Mouse (Mus musculus) layer of hippocampus, postnatal 14 days (tissue): ENCODE results near the gene Tspan18. TPM values are rescaled to one million over a fixed set of nuclear protein-coding genes. Genes with fewer than 3 reads are reported as not detected.

Source experiments
- DNase-seq, 2 experiments: peaks; one replicate each; pipeline ENCODE4 v3.0.0; 2021 to 2022; ENCODE audit warnings: low spot score in 2 of 2, mixed read lengths in 1 of 2
- total RNA-seq, 2 experiments: library from RNA; stranded (reverse); gene quantifications; 2 replicates each; pipeline ENCODE4 v1.2.3; 2021

Tspan18 gene
- total RNA-seq, 2 experiments from 2014 or later: 46.6 to 52.3 TPM

GRCm38 (mm10) chr2:93219576-93219975 is 114.7 kb downstream of the Tspan18 start:
- DNase-seq: no peak

- DNase-seq: no peak
Observed at GRCm38 (mm10) chr2:93218353-93218990, 115.8 kb downstream of the Tspan18 start.

GRCm38 (mm10) chr2:93217015-93217414 is 117.3 kb downstream of the Tspan18 start:
- DNase-seq: peak; percentile 87 to 93

- DNase-seq: peak in 1 of 2 experiments; percentile 61
Observed at GRCm38 (mm10) chr2:93215790-93216189, 118.5 kb downstream of the Tspan18 start.

GRCm38 (mm10) chr2:93214192-93214591 is 120.1 kb downstream of the Tspan18 start:
- no peak for DNase-seq

GRCm38 (mm10) chr2:93212865-93213264 is 121.4 kb downstream of the Tspan18 start:
- no peak for DNase-seq

- no peak for DNase-seq
Observed at GRCm38 (mm10) chr2:93212386-93212785, 121.9 kb downstream of the Tspan18 start.

GRCm38 (mm10) chr2:93206126-93206525 is 128.2 kb downstream of the Tspan18 start:
- no peak for DNase-seq

GRCm38 (mm10) chr2:93204571-93204970 is 129.7 kb downstream of the Tspan18 start:
- no peak for DNase-seq

- DNase-seq: peak in 1 of 2 experiments; percentile 45
Observed at GRCm38 (mm10) chr2:93203682-93204081, 130.6 kb downstream of the Tspan18 start.

- DNase-seq: no peak
Observed at GRCm38 (mm10) chr2:93202782-93203181, 131.5 kb downstream of the Tspan18 start.

GRCm38 (mm10) chr2:93201997-93202396 is 132.3 kb downstream of the Tspan18 start:
- no peak for DNase-seq

- DNase-seq: no peak
Observed at GRCm38 (mm10) chr2:93200681-93201340, 133.5 kb downstream of the Tspan18 start.

GRCm38 (mm10) chr2:93199531-93199974 is 134.8 kb downstream of the Tspan18 start:
- peak in 1 of 2 experiments; percentile 49 for DNase-seq

- peak; percentile 95 to 97 for DNase-seq
Observed at GRCm38 (mm10) chr2:93198846-93199245, 135.5 kb downstream of the Tspan18 start.

GRCm38 (mm10) chr2:93193806-93194205 is 140.5 kb downstream of the Tspan18 start:
- no peak for DNase-seq

- DNase-seq: no peak
Observed at GRCm38 (mm10) chr2:93192671-93193080, 141.6 kb downstream of the Tspan18 start.

- no peak for DNase-seq
Observed at GRCm38 (mm10) chr2:93192182-93192560, 142.1 kb downstream of the Tspan18 start.

GRCm38 (mm10) chr2:93191488-93192181 is 142.7 kb downstream of the Tspan18 start:
- DNase-seq: no peak

GRCm38 (mm10) chr2:93190771-93191487 is 143.4 kb downstream of the Tspan18 start:
- DNase-seq: no peak

GRCm38 (mm10) chr2:93188761-93189458 is 145.4 kb downstream of the Tspan18 start:
- DNase-seq: no peak
